9 mouse cellular contexts compared by ENCODE assay signal in genomic region chr3:131111151-131111850, GRCm38 (mm10). TPM values are rescaled to one million over a fixed set of nuclear protein-coding genes. Genes with fewer than 3 reads are reported as not detected.
A peak's percentile ranks its signal among the peaks of the same experiment; 100 is the strongest.
DNase-seq lines count a peak whose midpoint lies in the region; ATAC-seq and TF ChIP-seq lines count a peak whose summit lies in the region.
"Had no signal": no experiment of that assay in that cellular context is flagged by ENCODE, and none has a peak within 500 bp of the region (broad histone marks: within the 10 kb centered on the region; RNA-seq: fewer than 3 reads in every experiment).

No protein-coding gene starts in this region.

- DNase-seq in layer of hippocampus, adult 2 months (ENCODE audit: low spot score in 2 of 2) = no peak
- DNase-seq in layer of hippocampus, postnatal 14 days (ENCODE audit: low spot score in 2 of 2) = no peak
- peak; percentile 51 for DNase-seq in Muller cell, postnatal 12 days (ENCODE audit: inconsistent ontology term)
- DNase-seq in embryonic facial prominence, embryonic 14.5 days (ENCODE audit: low spot score) = peak; percentile 27
- peak; percentile 16 for DNase-seq in lung, postnatal 0 days (ENCODE audit: low spot score)

- no peak for TF ChIP-seq POLR2A in small intestine, adult 2 months (IDR thresholded peaks at IDR 0.05; ENCODE audit: low read depth, low read length)

- no peaks in the 10 kb centered on the region for H3K9me3 ChIP-seq in embryonic facial prominence, embryonic 14.5 days (ENCODE audit: control insufficient read depth, low read length)
- H3K9me3 ChIP-seq in hindbrain, embryonic 15.5 days = no peaks in the 10 kb centered on the region
- H3K9me3 ChIP-seq in lung, postnatal 0 days (ENCODE audit: low read length) = no peaks in the 10 kb centered on the region

- no peak for TF ChIP-seq CTCF in layer of hippocampus, adult 2 months (conservative IDR thresholded peaks at IDR 0.05)
- TF ChIP-seq CTCF in lung, postnatal 0 days (IDR thresholded peaks at IDR 0.05) = no peak
- no peak for TF ChIP-seq CTCF in small intestine, adult 2 months (IDR thresholded peaks at IDR 0.05; ENCODE audit: extremely low read depth, insufficient read length, insufficient replicate concordance, low read depth, low read length)

- WGBS in embryonic facial prominence, embryonic 14.5 days = under 1% methylated on average over 41 of the region's 59 CpGs
- WGBS in hindbrain, embryonic 15.5 days = under 1% methylated on average over 52 of the region's 59 CpGs
- WGBS in lung, postnatal 0 days = under 1% methylated on average over 59 of the region's 59 CpGs
- 1% methylated on average over 59 of the region's 59 CpGs for WGBS in small intestine, adult 2 months

- H3K27me3 ChIP-seq in embryonic facial prominence, embryonic 14.5 days (replicated peaks; ENCODE audit: control insufficient read depth, insufficient read depth, low read length) = peaks cover 31% of the 10 kb centered on the region
- H3K27me3 ChIP-seq in hindbrain, embryonic 15.5 days = peaks cover 23% of the 10 kb centered on the region
- H3K27me3 ChIP-seq in lung, postnatal 0 days (replicated peaks; ENCODE audit: insufficient read depth, low read length) = peaks cover 25% of the 10 kb centered on the region
- peaks cover 67% of the 10 kb centered on the region for H3K27me3 ChIP-seq in small intestine, adult 2 months (ENCODE audit: control insufficient read depth, insufficient read depth, low read length)

- no peak for TF ChIP-seq EP300 in lung, postnatal 0 days (IDR thresholded peaks at IDR 0.05)

- peak overlapping the region; percentile 86 for H3K4me2 ChIP-seq in embryonic facial prominence, embryonic 14.5 days (ENCODE audit: low read depth, low read length)
- peak overlapping the region; percentile 70 for H3K4me2 ChIP-seq in hindbrain, embryonic 15.5 days
- peak overlapping the region; percentile 74 for H3K4me2 ChIP-seq in lung, postnatal 0 days (replicated peaks; ENCODE audit: low read depth, low read length)

- H3K36me3 ChIP-seq in embryonic facial prominence, embryonic 14.5 days (ENCODE audit: control insufficient read depth, insufficient read depth, low read length) = peaks cover 6% of the 10 kb centered on the region; the same call in 1 of the 2 replicates
- H3K36me3 ChIP-seq in hindbrain, embryonic 15.5 days = no peaks in the 10 kb centered on the region
- H3K36me3 ChIP-seq in lung, postnatal 0 days (ENCODE audit: insufficient read depth, low read length) = no peaks in the 10 kb centered on the region
- H3K36me3 ChIP-seq in small intestine, adult 2 months (ENCODE audit: control insufficient read depth, insufficient read depth, low read length) = no peaks in the 10 kb centered on the region

- peak overlapping the region; percentile 68 for H3K27ac ChIP-seq in layer of hippocampus, adult 2 months
- H3K27ac ChIP-seq in embryonic facial prominence, embryonic 14.5 days (replicated peaks; ENCODE audit: low read depth, low read length) = peak overlapping the region; percentile 72
- H3K27ac ChIP-seq in hindbrain, embryonic 15.5 days (replicated peaks) = no peak overlapping the region; the same call in 1 of the 2 replicates
- H3K27ac ChIP-seq in lung, postnatal 0 days (ENCODE audit: low read length) = peak overlapping the region; percentile 57
- H3K27ac ChIP-seq in small intestine, adult 2 months (ENCODE audit: insufficient read depth, low read depth, low read length) = no peak overlapping the region
- H3K27ac ChIP-seq: macrophage had no signal

- peak; percentile 28; the same call in 1 of the 2 replicates for ATAC-seq in embryonic facial prominence, embryonic 14.5 days (ENCODE audit: low read depth)
- 0 out of 2 replicates have a peak, but pooled peaks have one; percentile 32 for ATAC-seq in hindbrain, embryonic 15.5 days (ENCODE audit: low FRiP score, low read depth)
- peak; percentile 42 for ATAC-seq in lung, postnatal 0 days
- ATAC-seq in megakaryocyte-erythroid progenitor cell, adult 5-6 weeks (replicated peaks; ENCODE audit: low FRiP score, low TSS enrichment, poor library complexity, severe bottlenecking) = no peak

- H3K4me1 ChIP-seq in embryonic facial prominence, embryonic 14.5 days (ENCODE audit: control insufficient read depth, insufficient read depth, low read length) = peaks cover 20% of the 10 kb centered on the region
- H3K4me1 ChIP-seq in hindbrain, embryonic 15.5 days (replicated peaks) = peaks cover 39% of the 10 kb centered on the region
- peaks cover 16% of the 10 kb centered on the region; the same call in 1 of the 2 replicates for H3K4me1 ChIP-seq in lung, postnatal 0 days (ENCODE audit: insufficient read depth, low read depth, low read length)
- peaks cover 15% of the 10 kb centered on the region for H3K4me1 ChIP-seq in small intestine, adult 2 months (ENCODE audit: control insufficient read depth, insufficient read depth, insufficient read length, low read length)

- H3K9ac ChIP-seq in embryonic facial prominence, embryonic 14.5 days (ENCODE audit: low read depth, low read length) = peak overlapping the region; percentile 85
- H3K9ac ChIP-seq in hindbrain, embryonic 15.5 days = peak overlapping the region; percentile 51
- H3K9ac ChIP-seq in lung, postnatal 0 days (replicated peaks; ENCODE audit: low read depth) = peak overlapping the region; percentile 34

- peak overlapping the region; percentile 58 for H3K4me3 ChIP-seq in layer of hippocampus, adult 2 months
- H3K4me3 ChIP-seq in embryonic facial prominence, embryonic 14.5 days (ENCODE audit: low read depth, low read length) = peak overlapping the region; percentile 71
- peak overlapping the region; percentile 48 for H3K4me3 ChIP-seq in hindbrain, embryonic 15.5 days
- H3K4me3 ChIP-seq in lung, postnatal 0 days (ENCODE audit: low read depth, low read length) = peak overlapping the region; percentile 57
- peak overlapping the region; percentile 60 for H3K4me3 ChIP-seq in small intestine, adult 2 months (ENCODE audit: low read depth, low read length)

RNA-seq across cellular contexts. Expression of gene Lef1, which starts 1.0 kb away (rescaled TPM):
- 1 to 10 TPM; 6.2 to 7.1 TPM for total RNA-seq in layer of hippocampus, adult 2 months (2021)
- 1 to 10 TPM; 9.0 to 9.4 TPM for total RNA-seq in layer of hippocampus, postnatal 14 days (2021)
- polyA plus RNA-seq in embryonic facial prominence, embryonic 14.5 days (2014; fragmentation: Nextera tagmentation; extraction: Ambion mirVana) = 25.9 and 32.2 TPM in 2 replicates
- 10.2 and 16.0 TPM in 2 replicates for polyA plus RNA-seq in hindbrain, embryonic 15.5 days (2015; fragmentation: Nextera tagmentation; extraction: Ambion mirVana)
- polyA plus RNA-seq in lung, postnatal 0 days (2015; fragmentation: Nextera tagmentation; extraction: Ambion mirVana) = 6.1 and 6.2 TPM in 2 replicates
- polyA plus RNA-seq in small intestine, adult 2 months (2012; rRNA removed) = 1.1 and 1.9 TPM in 2 replicates
- total RNA-seq in megakaryocyte-erythroid progenitor cell, adult 5-6 weeks (2014; fragmentation: Nextera tagmentation) = 7.2 and 47.8 TPM in 2 replicates
- 0.23 and 0.34 TPM in 2 replicates for total RNA-seq in megakaryocyte-erythroid progenitor cell, adult 5-6 weeks (2017)

Comparison
In these comparisons a context has a peak if more than half of its experiments do, and no peak if none do; other contexts are left out.
1. DNase-seq: peak in Muller cell, postnatal 12 days (single experiment), embryonic facial prominence, embryonic 14.5 days (single experiment) and lung, postnatal 0 days (single experiment); none in layer of hippocampus, adult 2 months (0 of 2) and layer of hippocampus, postnatal 14 days (0 of 2).
2. H3K27ac ChIP-seq: peak in layer of hippocampus, adult 2 months (single experiment), embryonic facial prominence, embryonic 14.5 days (single experiment) and lung, postnatal 0 days (single experiment); none in hindbrain, embryonic 15.5 days (single experiment) and small intestine, adult 2 months (single experiment).
3. H3K9ac ChIP-seq: peak in every context shown above with its lines; median percentile 85 in embryonic facial prominence, embryonic 14.5 days; 51 in hindbrain, embryonic 15.5 days; 34 in lung, postnatal 0 days.
4. Peak in every context shown above with its lines, with median percentiles within 50 percentile points of each other: H3K4me3 ChIP-seq and H3K4me2 ChIP-seq.